Mouse (Mus musculus) heart, embryonic 16.5 days (tissue): ENCODE data around the gene Zkscan8. TPM values are rescaled to one million over a fixed set of nuclear protein-coding genes. Genes with fewer than 3 reads are reported as not detected.

Experiments used
- polyA plus RNA-seq: library from polyadenylated mRNA; unstranded; fragments of >200 nt; fragmentation: Nextera tagmentation; extraction: Ambion mirVana; gene quantifications from 2 replicates; pipeline ENCODE4 v1.2.1, GENCODE M21; 2015

Gene Zkscan8
- polyA plus RNA-seq, 1 experiment from 2014 or later, result 3.7 TPM

Other genes with a start within 250 kb of the Zkscan8 start
- not detected in 2 replicates for gene Gpx5, start 238.4 kb downstream of the Zkscan8 start, polyA plus RNA-seq
- 0.21 TPM in 1 of 2 replicates, not detected in the other for gene Gpx6, start 219.0 kb downstream of the Zkscan8 start, polyA plus RNA-seq
- gene Olfr1367, start 184.2 kb downstream of the Zkscan8 start, polyA plus RNA-seq, result not detected in 2 replicates
- gene Zscan12, start 168.3 kb downstream of the Zkscan8 start, polyA plus RNA-seq, result 7.2 and 9.1 TPM in 2 replicates
- 70.4 and 73.1 TPM in 2 replicates for gene Zkscan3, start 128.4 kb downstream of the Zkscan8 start, polyA plus RNA-seq
- 3.2 and 3.9 TPM in 2 replicates for gene Pgbd1, start 90.1 kb downstream of the Zkscan8 start, polyA plus RNA-seq
- 25.2 and 25.8 TPM in 2 replicates for gene Zscan26, start 77.4 kb downstream of the Zkscan8 start, polyA plus RNA-seq
- 1.5 and 1.7 TPM in 2 replicates for gene Nkapl, start 62.6 kb downstream of the Zkscan8 start, polyA plus RNA-seq
- gene Zkscan4, start 52.2 kb downstream of the Zkscan8 start, polyA plus RNA-seq, result 1.9 and 2.2 TPM in 2 replicates
- not detected in 2 replicates for gene Gm10065, start 51.7 kb downstream of the Zkscan8 start, polyA plus RNA-seq
- 0.77 and 4.1 TPM in 2 replicates for gene AK157302, start 35.9 kb downstream of the Zkscan8 start, polyA plus RNA-seq
- gene Gm11273, start 29.7 kb downstream of the Zkscan8 start, polyA plus RNA-seq, result 20.3 and 62.4 TPM in 2 replicates
- gene Olfr1366, start 11.7 kb upstream of the Zkscan8 start, polyA plus RNA-seq, result 0.04 TPM in 1 of 2 replicates, not detected in the other
- not detected in 2 replicates for gene Olfr1535, start 28.8 kb upstream of the Zkscan8 start, polyA plus RNA-seq
- not detected in 2 replicates for gene Olfr1364, start 50.6 kb upstream of the Zkscan8 start, polyA plus RNA-seq
- gene Olfr1362, start 82.9 kb upstream of the Zkscan8 start, polyA plus RNA-seq, result not detected in 2 replicates
- gene Olfr11, start 111.4 kb upstream of the Zkscan8 start, polyA plus RNA-seq, result not detected in 2 replicates
- not detected in 2 replicates for gene Olfr1361, start 132.3 kb upstream of the Zkscan8 start, polyA plus RNA-seq
- not detected in 2 replicates for gene Olfr1360, start 146.3 kb upstream of the Zkscan8 start, polyA plus RNA-seq
- not detected in 2 replicates for gene Olfr1359, start 167.0 kb upstream of the Zkscan8 start, polyA plus RNA-seq
- 0.86 and 1.7 TPM in 2 replicates for gene Hist1h2bl, start 185.0 kb upstream of the Zkscan8 start, polyA plus RNA-seq
- gene Hist1h2ai, start 185.3 kb upstream of the Zkscan8 start, polyA plus RNA-seq, result 4.3 and 8.1 TPM in 2 replicates
- gene Hist1h3h, start 186.5 kb upstream of the Zkscan8 start, polyA plus RNA-seq, result 4.8 and 6.2 TPM in 2 replicates
- 1.8 and 2.4 TPM in 2 replicates for gene Hist1h2bm, start 190.9 kb upstream of the Zkscan8 start, polyA plus RNA-seq
- 0.51 and 0.67 TPM in 2 replicates for gene Hist1h4j, start 203.9 kb upstream of the Zkscan8 start, polyA plus RNA-seq
- gene Hist1h4k, start 219.4 kb upstream of the Zkscan8 start, polyA plus RNA-seq, result 1.9 TPM in 1 of 2 replicates, not detected in the other
- 9.3 and 10.0 TPM in 2 replicates for gene Hist1h2ak, start 222.7 kb upstream of the Zkscan8 start, polyA plus RNA-seq
- 0.88 and 1.6 TPM in 2 replicates for gene Hist1h2bn, start 223.0 kb upstream of the Zkscan8 start, polyA plus RNA-seq
- 8.6 and 9.8 TPM in 2 replicates for gene Hist1h1b, start 249.5 kb upstream of the Zkscan8 start, polyA plus RNA-seq